Mouse (Mus musculus) thymus, adult 2 months (tissue): ENCODE data around the gene Myrf. TPM values are rescaled to one million over a fixed set of nuclear protein-coding genes. Genes with fewer than 3 reads are reported as not detected.
A peak's percentile ranks its signal among the peaks of the same experiment; 100 is the strongest.

Experiments
- DNase-seq: peaks from one replicate; pipeline ENCODE4 v3.0.0; 2021
- H3K27ac ChIP-seq: fragments of 200-500 bp; 2 replicates; pipeline ENCODE4 v1.5.1; 2012; ENCODE audit warnings: low read length, control low read depth; ENCODE audit not compliant: control insufficient read depth, insufficient read depth
- H3K27me3 ChIP-seq: fragments of 200-500 bp; 2 replicates; pipeline ENCODE4 v1.6.1; 2012; ENCODE audit warnings: mild to moderate bottlenecking, low read length, moderate library complexity, mixed read lengths; ENCODE audit not compliant: control insufficient read depth, insufficient read depth
- H3K36me3 ChIP-seq: fragments of 200-500 bp; 2 replicates; pipeline ENCODE4 v1.6.1; 2012; ENCODE audit warnings: mild to moderate bottlenecking, low read length, moderate library complexity; ENCODE audit not compliant: control insufficient read depth, insufficient read depth
- H3K4me1 ChIP-seq: fragments of 200-500 bp; replicated peaks from 2 replicates; pipeline ENCODE4 v1.6.1; 2012; ENCODE audit warnings: low read length; ENCODE audit not compliant: control insufficient read depth, insufficient read depth
- H3K4me3 ChIP-seq: fragments of 200-500 bp; 2 replicates; pipeline ENCODE4 v1.5.1; 2012; ENCODE audit warnings: mild to moderate bottlenecking, low read length, control low read depth, moderate library complexity; ENCODE audit not compliant: control insufficient read depth, insufficient read depth
- CTCF ChIP-seq: fragments of 200-500 bp; IDR thresholded peaks from 2 replicates; pipeline ENCODE4 v1.5.1; 2012; ENCODE audit warnings: mild to moderate bottlenecking, control low read depth, low read length, moderate library complexity, borderline replicate concordance; ENCODE audit not compliant: control insufficient read depth, poor library complexity, insufficient read depth; ENCODE audit errors: extremely low read depth
- POLR2A ChIP-seq: fragments of 200-500 bp; IDR thresholded peaks from 2 replicates; pipeline ENCODE4 v1.6.1; 2012; ENCODE audit warnings: mild to moderate bottlenecking, low read length, control low read depth, moderate library complexity; ENCODE audit not compliant: control insufficient read depth, poor library complexity, insufficient read depth; ENCODE audit errors: extremely low read depth
- WGBS: fragments of 180-500 bp; shearing (Covaris S2); methylation state at CpG from one replicate; pipeline ENCODE4 v1.1.7; 2018; 5-methylcytosine and 5-hydroxymethylcytosine counted together
- polyA plus RNA-seq: library from polyadenylated mRNA; depleted of rRNA; stranded (reverse); fragments of >200 nt; gene quantifications from 2 replicates; pipeline ENCODE4 v1.2.3, GENCODE M21; 2012

The Myrf gene
- polyA plus RNA-seq, 1 experiment: 4.9 TPM

- no peak overlapping the region for H3K27ac ChIP-seq
- 94% methylated on average over 7 of the region's 7 CpGs for WGBS
- no peak for DNase-seq
Observed at GRCm38 (mm10) chr19:10271592-10271991, 31.0 kb upstream of the Myrf start.

GRCm38 (mm10) chr19:10270356-10270755, 29.8 kb upstream of the Myrf start:
- DNase-seq: no peak
- H3K27ac ChIP-seq: no peak overlapping the region
- no peaks in the 10 kb centered on the region for H3K27me3 ChIP-seq
- peaks cover 7% of the 10 kb centered on the region; the same call in 1 of the 2 replicates for H3K4me1 ChIP-seq
- TF ChIP-seq POLR2A (no peak), CTCF (no peak)
- no peaks in the 10 kb centered on the region for H3K36me3 ChIP-seq
- 93% methylated on average over 5 of the region's 5 CpGs for WGBS
- no peak overlapping the region for H3K4me3 ChIP-seq

More at GRCm38 (mm10) chr19:10271592-10271991, 31.0 kb upstream of the Myrf start:
- TF ChIP-seq CTCF (no peak), POLR2A (no peak)
- Histone ChIP-seq H3K27me3 (no peaks in the 10 kb centered on the region), H3K4me1 (peaks cover 7% of the 10 kb centered on the region; the same call in 1 of the 2 replicates), H3K36me3 (no peaks in the 10 kb centered on the region), H3K4me3 (no peak overlapping the region)

GRCm38 (mm10) chr19:10268851-10269250, 28.3 kb upstream of the Myrf start:
- no peak overlapping the region for H3K4me3 ChIP-seq
- peaks cover 7% of the 10 kb centered on the region; the same call in 1 of the 2 replicates for H3K4me1 ChIP-seq
- no peak overlapping the region for H3K27ac ChIP-seq
- no peak for DNase-seq
- no peaks in the 10 kb centered on the region for H3K36me3 ChIP-seq
- no peaks in the 10 kb centered on the region for H3K27me3 ChIP-seq
- TF ChIP-seq POLR2A: no peak
- no peak for TF ChIP-seq CTCF
- 95% methylated on average over 15 of the region's 15 CpGs for WGBS

GRCm38 (mm10) chr19:10267953-10268352, 27.4 kb upstream of the Myrf start:
- 98% methylated on average over 10 of the region's 10 CpGs for WGBS
- H3K27me3 ChIP-seq: no peaks in the 10 kb centered on the region
- no peak for DNase-seq

GRCm38 (mm10) chr19:10267057-10267456, 26.5 kb upstream of the Myrf start:
- TF ChIP-seq CTCF (no peak), POLR2A (no peak)
- WGBS: 62% methylated on average over 15 of the region's 15 CpGs
- Histone ChIP-seq H3K27ac (no peak overlapping the region), H3K27me3 (no peaks in the 10 kb centered on the region), H3K36me3 (no peaks in the 10 kb centered on the region), H3K4me1 (no peaks in the 10 kb centered on the region), H3K4me3 (no peak overlapping the region)
- no peak for DNase-seq

More at GRCm38 (mm10) chr19:10267953-10268352, 27.4 kb upstream of the Myrf start:
- Histone ChIP-seq H3K4me1 (peaks cover 5% of the 10 kb centered on the region; the same call in 1 of the 2 replicates), H3K36me3 (no peaks in the 10 kb centered on the region), H3K4me3 (no peak overlapping the region), H3K27ac (no peak overlapping the region)
- TF ChIP-seq CTCF (no peak), POLR2A (no peak)

- Histone ChIP-seq H3K27me3 (no peaks in the 10 kb centered on the region), H3K27ac (no peak overlapping the region)
- peak; percentile 44 for DNase-seq
Observed at GRCm38 (mm10) chr19:10266196-10266850, 25.8 kb upstream of the Myrf start.

GRCm38 (mm10) chr19:10261369-10261768, 20.8 kb upstream of the Myrf start:
- no peak for TF ChIP-seq CTCF
- TF ChIP-seq POLR2A: no peak
- no peaks in the 10 kb centered on the region for H3K27me3 ChIP-seq
- DNase-seq: no peak
- H3K4me3 ChIP-seq: no peak overlapping the region
- WGBS: 89% methylated on average over 7 of the region's 7 CpGs
- no peaks in the 10 kb centered on the region for H3K4me1 ChIP-seq
- no peak overlapping the region for H3K27ac ChIP-seq
- H3K36me3 ChIP-seq: no peaks in the 10 kb centered on the region

More at GRCm38 (mm10) chr19:10266196-10266850, 25.8 kb upstream of the Myrf start:
- Histone ChIP-seq H3K36me3 (no peaks in the 10 kb centered on the region), H3K4me1 (no peaks in the 10 kb centered on the region), H3K4me3 (no peak overlapping the region)
- WGBS: 33% methylated on average over 14 of the region's 14 CpGs
- no peak for TF ChIP-seq POLR2A
- no peak for TF ChIP-seq CTCF
